Mouse (Mus musculus): ENCODE measurements around the gene Klb. TPM values are rescaled to one million over a fixed set of nuclear protein-coding genes. Genes with fewer than 3 reads are reported as not detected.

Klb gene
- polyA plus RNA-seq, 1 experiment from 2014 or later = not detected

DNA sequence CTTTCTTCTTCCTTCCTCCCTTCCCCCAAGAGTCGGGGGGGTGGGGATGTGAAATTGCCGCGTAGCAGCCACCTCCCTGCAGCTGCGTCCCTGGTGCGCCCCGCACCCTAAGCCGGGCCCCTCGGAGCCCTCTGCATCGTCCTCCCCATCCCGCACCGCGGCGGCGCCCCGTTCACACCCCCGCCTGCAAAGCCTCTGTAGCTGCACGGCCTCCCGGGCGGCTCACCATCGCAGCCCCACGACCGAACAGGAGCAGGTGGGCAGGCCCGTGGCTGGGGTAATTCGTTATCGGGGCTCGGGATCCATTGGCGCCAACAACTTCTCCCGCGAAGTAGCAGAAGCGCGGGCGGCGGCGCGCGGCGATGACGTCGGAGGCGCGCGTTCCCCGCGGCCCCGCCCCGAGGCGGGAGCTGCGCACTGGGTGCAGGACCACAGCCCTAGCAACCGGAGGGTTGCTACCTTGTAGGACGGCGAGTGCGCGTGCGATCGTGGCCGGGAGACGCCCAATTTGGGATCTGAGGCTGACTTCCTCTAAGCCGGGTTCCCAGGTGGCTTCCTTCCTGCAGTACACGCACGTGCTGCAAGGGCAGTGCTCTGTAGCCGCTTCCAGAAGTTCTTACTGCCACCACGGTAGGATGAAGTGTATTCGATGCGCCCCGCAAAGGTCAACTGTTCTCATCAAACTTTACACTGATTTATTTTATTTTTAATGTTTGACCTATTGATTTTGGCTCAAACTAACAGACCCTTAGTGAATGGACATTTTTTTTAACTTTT, 12.6 kb upstream of the Klb start, which contains the start of gene Rfc1:
Rfc1 (minus strand) TSS at position 373 of the 777 bp plus-strand sequence.
- Histone ChIP-seq H3K27ac (peak within 1 kb of the TSS; percentile 95), H3K9me3 (no peaks in the 10 kb centered on the region), H3K4me3 (peak within 1 kb of the TSS; percentile 96), H3K4me1 (replicated peaks) (peaks cover 12% of the 10 kb centered on the region), H3K36me3 (peaks cover 29% of the 10 kb centered on the region), H3K27me3 (ENCODE audit: insufficient read depth, poor library complexity, severe bottlenecking) (no peaks in the 10 kb centered on the region)
- under 1% methylated on average over 65 of the region's 65 CpGs for WGBS
- DNase-seq (ENCODE audit: low spot score) = peak; percentile 90

DNA sequence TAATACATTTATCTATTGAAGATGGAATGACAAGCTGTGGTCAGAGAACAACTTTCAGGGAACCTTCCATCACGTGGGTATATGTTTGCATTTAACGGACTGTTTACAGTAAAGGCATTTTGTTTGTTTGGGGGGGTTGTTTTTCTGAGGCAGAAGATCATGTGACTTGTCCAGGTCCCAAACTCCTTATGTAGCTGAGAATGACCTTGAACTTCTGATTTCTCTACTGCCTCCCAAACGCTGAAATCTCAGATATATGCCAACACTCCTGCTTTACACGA, 12.1 kb upstream of the Klb start:
- 37% methylated on average over 4 of the region's 4 CpGs for WGBS
- no peak for DNase-seq (ENCODE audit: low spot score)
- no peaks in the 10 kb centered on the region for H3K27me3 ChIP-seq (ENCODE audit: insufficient read depth, poor library complexity, severe bottlenecking)
- H3K9me3 ChIP-seq = no peaks in the 10 kb centered on the region
- no peak overlapping the region; the same call in 1 of the 2 replicates for H3K27ac ChIP-seq
- H3K4me1 ChIP-seq (replicated peaks) = peaks cover 12% of the 10 kb centered on the region
- H3K4me3 ChIP-seq = peak overlapping the region; percentile 96
- H3K36me3 ChIP-seq = peaks cover 28% of the 10 kb centered on the region

DNA sequence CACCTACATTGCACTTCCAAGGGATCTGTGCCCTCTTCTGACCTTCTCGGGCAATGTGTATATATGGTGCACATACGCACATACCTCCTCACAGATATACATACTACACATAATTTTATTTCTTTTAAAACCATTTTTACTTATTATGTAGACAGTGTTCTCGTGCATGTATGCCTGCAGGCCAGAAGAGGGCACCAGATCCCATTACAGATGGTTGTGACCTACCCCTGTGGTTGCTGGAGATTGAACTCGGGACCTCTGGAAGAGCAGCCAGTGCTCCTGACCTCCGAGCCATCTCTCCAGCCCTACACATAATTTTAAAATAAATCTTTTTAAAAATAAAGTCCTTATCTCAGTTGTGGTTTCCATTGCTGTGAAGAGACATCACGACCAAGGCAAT, 9.7 kb upstream of the Klb start:
- Histone ChIP-seq H3K4me3 (no peak overlapping the region), H3K9me3 (no peaks in the 10 kb centered on the region), H3K27me3 (ENCODE audit: insufficient read depth, poor library complexity, severe bottlenecking) (no peaks in the 10 kb centered on the region), H3K4me1 (replicated peaks) (peaks cover 12% of the 10 kb centered on the region), H3K36me3 (peaks cover 7% of the 10 kb centered on the region; the same call in 1 of the 2 replicates), H3K27ac (no peak overlapping the region)
- WGBS = 84% methylated on average over 6 of the region's 6 CpGs
- DNase-seq (ENCODE audit: low spot score) = no peak

DNA sequence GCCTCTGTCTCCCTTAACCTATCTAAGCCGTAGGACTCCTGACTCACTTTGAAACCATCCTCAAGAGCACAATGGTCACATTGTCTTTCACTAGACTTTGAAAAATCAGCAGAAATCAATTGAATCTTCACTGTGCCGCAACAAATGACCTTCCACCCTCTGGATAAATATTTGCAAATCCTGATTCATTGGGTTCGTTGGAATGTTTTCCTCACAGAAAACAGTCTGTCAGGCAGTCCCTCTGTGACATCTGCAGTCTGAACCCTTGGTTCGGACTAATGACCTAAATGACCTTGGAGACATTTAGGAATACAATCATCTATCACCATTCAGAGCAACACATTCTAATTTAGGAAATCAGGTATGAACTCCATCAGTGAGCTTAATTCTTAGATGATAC, 7.9 kb upstream of the Klb start:
- Histone ChIP-seq H3K9me3 (no peaks in the 10 kb centered on the region), H3K4me3 (no peak overlapping the region), H3K36me3 (no peaks in the 10 kb centered on the region), H3K27me3 (ENCODE audit: insufficient read depth, poor library complexity, severe bottlenecking) (no peaks in the 10 kb centered on the region), H3K4me1 (replicated peaks) (no peaks in the 10 kb centered on the region), H3K27ac (no peak overlapping the region)
- DNase-seq (ENCODE audit: low spot score) = no peak
- WGBS = 58% methylated on average over 4 of the region's 4 CpGs

DNA sequence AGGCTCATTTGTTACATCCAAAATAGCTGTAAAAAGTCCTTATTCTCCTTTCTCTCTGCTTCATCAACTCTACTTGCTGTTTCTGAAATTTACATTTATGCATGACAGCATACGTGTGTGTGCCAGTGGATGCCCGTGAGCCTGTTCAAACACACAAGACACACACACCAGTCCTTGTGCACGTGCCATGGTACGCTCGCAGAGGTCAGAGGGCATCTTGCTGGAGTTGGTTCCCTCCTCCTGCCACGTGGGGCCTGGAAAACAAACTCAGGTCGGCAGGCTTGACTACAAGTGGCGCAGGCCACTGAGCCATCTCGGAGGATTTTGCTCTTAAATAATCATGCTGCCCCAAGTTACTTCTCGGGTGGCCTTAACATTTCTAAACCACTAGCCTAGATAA, 2.4 kb downstream of the Klb start:
- DNase-seq (ENCODE audit: low spot score) = no peak
- H3K27me3 ChIP-seq (ENCODE audit: insufficient read depth, poor library complexity, severe bottlenecking) = no peaks in the 10 kb centered on the region
- H3K4me1 ChIP-seq (replicated peaks) = no peaks in the 10 kb centered on the region
- H3K36me3 ChIP-seq = no peaks in the 10 kb centered on the region
- 66% methylated on average over 10 of the region's 10 CpGs for WGBS
- no peak overlapping the region for H3K4me3 ChIP-seq
- peaks cover 5% of the 10 kb centered on the region; the same call in 1 of the 2 replicates for H3K9me3 ChIP-seq
- no peak overlapping the region for H3K27ac ChIP-seq

DNA sequence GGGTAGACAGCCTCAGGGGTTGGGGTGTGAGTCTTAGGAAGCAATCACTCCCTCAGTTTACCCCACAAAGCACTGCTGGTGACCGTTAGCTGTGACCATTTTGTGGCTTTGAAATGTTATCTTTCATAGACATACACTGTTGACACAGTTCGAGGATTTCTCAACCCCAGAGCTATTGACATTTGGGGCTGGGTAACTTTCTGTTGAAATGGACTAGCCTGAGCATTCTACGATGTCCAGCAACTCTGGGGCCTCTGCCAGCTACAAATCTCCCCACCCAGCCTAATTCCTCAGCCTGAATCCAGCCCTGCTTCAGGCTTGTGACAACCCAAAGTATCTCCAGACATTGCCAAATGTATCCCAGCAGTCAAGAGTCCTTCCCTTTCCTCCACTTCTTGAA, 6.0 kb downstream of the Klb start:
- H3K27ac ChIP-seq = no peak overlapping the region
- no peak overlapping the region for H3K4me3 ChIP-seq
- no peaks in the 10 kb centered on the region for H3K4me1 ChIP-seq (replicated peaks)
- H3K9me3 ChIP-seq = peaks cover 5% of the 10 kb centered on the region; the same call in 1 of the 2 replicates
- H3K27me3 ChIP-seq (ENCODE audit: insufficient read depth, poor library complexity, severe bottlenecking) = no peaks in the 10 kb centered on the region
- no peak for DNase-seq (ENCODE audit: low spot score)
- no peaks in the 10 kb centered on the region for H3K36me3 ChIP-seq
- WGBS = 85% methylated on average over 3 of the region's 3 CpGs

DNA sequence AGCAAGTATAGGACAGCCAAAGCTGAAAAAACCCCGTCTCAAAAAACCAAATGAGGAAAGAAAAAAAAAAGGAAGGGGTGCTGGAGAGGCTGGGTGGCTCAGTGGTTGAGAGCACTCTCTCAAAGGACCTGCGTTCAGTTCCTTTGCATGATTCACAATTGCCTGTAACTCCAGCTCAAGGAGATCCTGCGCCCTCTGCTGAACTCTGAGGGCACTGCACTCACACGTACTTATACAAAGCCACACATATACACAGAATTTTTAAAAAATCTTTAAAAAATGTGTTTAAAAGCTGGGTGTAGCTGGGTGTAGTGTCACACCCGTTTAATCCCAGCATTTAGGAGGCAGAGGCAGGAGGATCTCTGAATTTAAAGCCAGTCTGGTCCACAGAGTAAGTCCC, 6.9 kb downstream of the Klb start:
- H3K36me3 ChIP-seq = no peaks in the 10 kb centered on the region
- no peaks in the 10 kb centered on the region for H3K4me1 ChIP-seq (replicated peaks)
- no peak for DNase-seq (ENCODE audit: low spot score)
- H3K4me3 ChIP-seq = no peak overlapping the region
- no peaks in the 10 kb centered on the region for H3K27me3 ChIP-seq (ENCODE audit: insufficient read depth, poor library complexity, severe bottlenecking)
- 80% methylated on average over 5 of the region's 5 CpGs for WGBS
- H3K9me3 ChIP-seq = peaks cover 5% of the 10 kb centered on the region; the same call in 1 of the 2 replicates
- no peak overlapping the region for H3K27ac ChIP-seq

DNA sequence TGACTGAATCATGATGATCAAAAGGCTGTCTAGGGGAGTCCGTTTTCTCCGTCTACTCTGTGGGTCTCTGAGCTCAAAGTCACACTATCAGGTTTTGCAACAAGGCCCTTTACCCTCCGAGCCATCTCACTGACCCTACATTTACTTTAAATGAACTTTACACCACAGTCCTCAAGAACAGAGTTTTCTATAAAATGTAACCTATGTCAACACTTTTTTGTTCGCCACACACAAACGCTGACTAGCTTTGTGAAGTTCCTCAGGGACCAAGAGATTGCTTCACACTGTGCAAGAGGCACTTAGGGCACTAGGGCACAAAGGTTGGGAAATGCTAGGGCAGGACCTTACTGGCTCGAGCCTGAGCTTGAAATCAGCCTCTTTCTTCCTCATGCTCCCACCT, 8.7 kb downstream of the Klb start:
- Histone ChIP-seq H3K27ac (no peak overlapping the region), H3K4me3 (no peak overlapping the region), H3K27me3 (ENCODE audit: insufficient read depth, poor library complexity, severe bottlenecking) (no peaks in the 10 kb centered on the region), H3K9me3 (peaks cover 5% of the 10 kb centered on the region; the same call in 1 of the 2 replicates), H3K36me3 (no peaks in the 10 kb centered on the region), H3K4me1 (replicated peaks) (no peaks in the 10 kb centered on the region)
- DNase-seq (ENCODE audit: low spot score) = no peak
- 82% methylated on average over 6 of the region's 6 CpGs for WGBS

DNA sequence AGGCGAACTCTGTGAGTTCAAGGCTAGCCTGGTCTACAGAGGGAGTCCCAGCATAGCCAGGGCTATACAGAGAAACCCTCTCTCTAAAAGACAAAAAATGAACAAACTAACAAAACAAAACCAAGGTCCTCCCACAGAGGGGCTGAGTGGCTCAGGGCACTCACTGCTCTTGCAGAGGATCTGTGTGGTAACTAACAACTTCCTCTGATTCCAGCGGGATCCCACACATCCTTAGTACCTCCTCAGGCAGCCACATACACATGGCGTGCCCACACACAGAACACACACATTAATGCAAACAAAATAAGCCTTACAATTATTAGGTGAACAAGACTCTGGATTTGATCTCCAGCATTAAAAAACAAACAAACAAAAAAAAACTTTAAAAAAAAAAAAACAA, 9.7 kb downstream of the Klb start:
- WGBS = 86% methylated on average over 3 of the region's 3 CpGs
- no peak overlapping the region for H3K27ac ChIP-seq
- H3K4me3 ChIP-seq = no peak overlapping the region
- DNase-seq (ENCODE audit: low spot score) = no peak
- no peaks in the 10 kb centered on the region for H3K36me3 ChIP-seq
- no peaks in the 10 kb centered on the region for H3K27me3 ChIP-seq (ENCODE audit: insufficient read depth, poor library complexity, severe bottlenecking)
- H3K9me3 ChIP-seq = peaks cover 5% of the 10 kb centered on the region; the same call in 1 of the 2 replicates
- H3K4me1 ChIP-seq (replicated peaks) = no peaks in the 10 kb centered on the region

DNA sequence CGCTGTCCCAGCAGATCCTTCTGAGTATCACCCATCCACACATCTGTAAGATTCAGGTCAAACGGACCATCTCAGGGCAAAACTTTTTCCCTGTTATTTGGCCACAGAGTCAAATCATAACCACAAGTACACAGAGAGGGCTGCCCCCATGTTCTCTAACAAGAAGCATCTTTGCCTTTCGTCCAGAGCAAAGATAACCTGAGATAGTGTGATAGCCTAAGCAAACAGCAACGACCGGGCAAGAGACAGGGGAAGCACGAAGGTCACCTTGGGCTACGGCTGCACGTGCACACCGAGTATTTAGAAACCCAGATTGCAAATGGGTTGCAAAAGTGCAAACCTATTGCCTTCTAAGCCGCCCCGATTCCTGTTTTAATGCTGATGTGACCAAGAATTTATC, 19.7 kb downstream of the Klb start:
- Histone ChIP-seq H3K4me3 (no peak overlapping the region), H3K9me3 (no peaks in the 10 kb centered on the region), H3K27me3 (ENCODE audit: insufficient read depth, poor library complexity, severe bottlenecking) (no peaks in the 10 kb centered on the region), H3K4me1 (replicated peaks) (no peaks in the 10 kb centered on the region), H3K27ac (no peak overlapping the region), H3K36me3 (no peaks in the 10 kb centered on the region)
- DNase-seq (ENCODE audit: low spot score) = no peak
- WGBS = 89% methylated on average over 11 of the region's 11 CpGs

DNA sequence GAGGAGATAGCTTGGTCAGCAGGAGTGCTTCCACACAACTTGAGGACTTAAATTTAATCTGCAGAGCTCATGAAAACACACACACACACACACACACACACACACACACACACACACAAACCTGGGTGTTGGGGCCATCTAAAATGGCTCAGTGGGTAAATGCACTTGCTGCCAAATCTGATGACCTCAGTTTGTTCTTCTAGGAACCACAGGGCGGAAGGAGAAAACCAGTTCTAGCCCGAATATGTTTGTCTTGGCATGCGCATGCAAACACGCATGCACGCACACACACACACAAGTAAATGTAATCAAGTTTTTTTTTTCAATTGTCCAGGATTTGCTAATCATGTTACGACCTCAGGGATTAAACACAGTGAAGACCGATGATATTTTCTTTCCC, 23.4 kb downstream of the Klb start:
- Histone ChIP-seq H3K27me3 (ENCODE audit: insufficient read depth, poor library complexity, severe bottlenecking) (no peaks in the 10 kb centered on the region), H3K9me3 (no peaks in the 10 kb centered on the region), H3K4me1 (replicated peaks) (no peaks in the 10 kb centered on the region), H3K36me3 (no peaks in the 10 kb centered on the region), H3K4me3 (no peak overlapping the region), H3K27ac (no peak overlapping the region)
- 94% methylated on average over 7 of the region's 7 CpGs for WGBS
- DNase-seq (ENCODE audit: low spot score) = no peak

DNA sequence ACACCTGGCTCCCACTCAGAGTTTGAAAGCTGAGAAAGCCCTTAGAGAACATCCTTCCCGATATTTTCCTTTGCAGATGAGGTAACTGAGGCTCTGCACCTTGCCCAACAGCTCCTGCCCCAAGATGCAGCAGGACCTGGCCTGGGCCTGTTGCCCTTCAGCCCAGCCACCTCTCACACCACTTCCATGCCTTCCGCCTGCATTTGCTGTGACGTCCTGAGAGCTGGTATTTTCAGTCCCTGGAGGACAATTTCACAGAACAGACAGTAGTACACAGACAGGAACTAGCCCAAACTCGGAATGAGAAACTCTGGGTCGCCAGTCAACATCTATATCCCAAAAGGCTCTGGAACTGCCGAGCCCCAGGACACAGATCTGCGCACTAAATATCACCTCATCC, 26.6 kb downstream of the Klb start:
- Histone ChIP-seq H3K4me1 (replicated peaks) (no peaks in the 10 kb centered on the region), H3K27ac (no peak overlapping the region), H3K4me3 (no peak overlapping the region), H3K27me3 (ENCODE audit: insufficient read depth, poor library complexity, severe bottlenecking) (no peaks in the 10 kb centered on the region), H3K9me3 (no peaks in the 10 kb centered on the region), H3K36me3 (no peaks in the 10 kb centered on the region)
- WGBS = 84% methylated on average over 7 of the region's 7 CpGs
- no peak for DNase-seq (ENCODE audit: low spot score)

DNA sequence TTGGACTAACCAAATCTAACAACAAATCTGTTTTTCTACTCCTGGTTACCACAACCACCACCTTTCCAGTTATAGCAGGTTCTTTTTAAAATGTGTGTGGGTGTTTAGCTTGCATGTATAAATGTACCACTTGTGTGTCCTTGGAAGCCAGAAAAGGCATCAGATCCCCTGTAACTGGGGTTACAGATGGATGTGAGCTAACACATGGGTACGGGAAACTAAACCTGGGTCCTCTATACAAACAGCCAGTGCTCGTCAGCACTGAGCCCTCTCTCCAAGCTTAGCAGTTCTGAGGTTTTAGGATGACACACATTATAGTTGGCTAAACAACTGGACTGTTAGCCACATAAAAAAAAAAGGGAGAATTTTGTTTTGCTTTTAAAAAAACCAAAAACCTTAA, 37.6 kb downstream of the Klb start:
- no peak for DNase-seq (ENCODE audit: low spot score)
- Histone ChIP-seq H3K4me1 (replicated peaks) (peaks cover 13% of the 10 kb centered on the region), H3K27me3 (ENCODE audit: insufficient read depth, poor library complexity, severe bottlenecking) (no peaks in the 10 kb centered on the region), H3K36me3 (peaks cover 40% of the 10 kb centered on the region), H3K27ac (no peak overlapping the region), H3K4me3 (no peak overlapping the region), H3K9me3 (no peaks in the 10 kb centered on the region)
- WGBS = 71% methylated on average over 2 of the region's 2 CpGs
